Mouse (Mus musculus) left cerebral cortex, postnatal 10 days (tissue): ENCODE data around the gene Slc4a10. TPM values are rescaled to one million over a fixed set of nuclear protein-coding genes. Genes with fewer than 3 reads are reported as not detected.

Source experiments
- DNase-seq, 2 experiments: peaks; one replicate each; pipeline ENCODE4 v3.0.0; 2021 to 2022; ENCODE audit warnings: low spot score in 2 of 2, mixed read lengths in 1 of 2; ENCODE audit errors: extremely low spot score in 1 of 2
- intact Hi-C: fragments of 180-260 bp; cut with DNase I; formaldehyde crosslinking; loops from one replicate; pipeline ENCODE4 v1.15.1; 2025
- total RNA-seq, 2 experiments: library from RNA; stranded (reverse); gene quantifications; 2 replicates each; pipeline ENCODE4 v1.2.3; 2021

Gene Slc4a10
- total RNA-seq, 2 experiments from 2014 or later = 142 to 153 TPM

- DNase-seq = no peak
Observed at GRCm38 (mm10) chr2:62244167-62244566, 197.9 kb downstream of the Slc4a10 start.

DNA sequence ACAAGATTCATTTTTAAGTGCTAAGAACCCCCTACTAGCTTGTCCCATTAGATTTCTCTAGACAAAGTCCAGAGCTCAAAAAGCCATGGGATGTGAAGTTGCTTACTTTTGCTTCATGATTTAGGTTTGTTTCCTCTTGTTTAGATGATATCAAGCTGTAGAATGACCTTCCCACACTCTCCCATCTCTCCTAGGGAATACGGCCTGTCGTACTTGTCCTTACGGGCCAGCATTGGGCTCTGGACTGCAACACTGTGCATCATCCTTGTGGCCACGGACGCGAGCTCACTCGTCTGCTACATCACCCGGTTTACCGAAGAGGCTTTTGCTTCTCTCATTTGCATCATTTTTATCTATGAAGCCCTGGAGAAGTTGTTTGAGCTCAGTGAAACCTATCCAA, 222.2 kb downstream of the Slc4a10 start:
- intact Hi-C loops = no loop called here
- DNase-seq = no peak

More at GRCm38 (mm10) chr2:62244167-62244566, 197.9 kb downstream of the Slc4a10 start:
- intact Hi-C loops = no loop called here

- intact Hi-C loops = no loop called here
- no peak for DNase-seq
Observed at GRCm38 (mm10) chr2:62271840-62272239, 225.6 kb downstream of the Slc4a10 start.

DNA sequence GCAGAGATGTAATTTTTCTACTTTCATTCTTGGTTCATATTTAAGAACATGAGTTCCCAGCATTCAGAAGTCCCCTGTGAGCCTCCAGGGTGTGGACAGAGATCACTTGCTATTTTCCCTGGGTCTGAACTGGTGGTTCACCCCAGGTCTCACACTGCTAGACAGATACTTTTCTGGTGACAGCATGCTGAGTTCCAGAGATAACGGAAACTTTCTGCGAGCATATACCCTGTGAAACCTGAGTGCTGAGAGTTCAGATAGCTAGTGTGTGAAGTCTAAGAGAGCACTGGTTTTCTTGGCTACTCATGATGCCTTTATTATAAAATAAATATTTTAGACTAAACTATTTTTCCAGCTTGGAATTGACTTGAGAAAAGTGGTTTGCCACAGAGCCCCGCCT, 232.5 kb downstream of the Slc4a10 start:
- no peak for DNase-seq
- intact Hi-C loops = no loop called here

DNA sequence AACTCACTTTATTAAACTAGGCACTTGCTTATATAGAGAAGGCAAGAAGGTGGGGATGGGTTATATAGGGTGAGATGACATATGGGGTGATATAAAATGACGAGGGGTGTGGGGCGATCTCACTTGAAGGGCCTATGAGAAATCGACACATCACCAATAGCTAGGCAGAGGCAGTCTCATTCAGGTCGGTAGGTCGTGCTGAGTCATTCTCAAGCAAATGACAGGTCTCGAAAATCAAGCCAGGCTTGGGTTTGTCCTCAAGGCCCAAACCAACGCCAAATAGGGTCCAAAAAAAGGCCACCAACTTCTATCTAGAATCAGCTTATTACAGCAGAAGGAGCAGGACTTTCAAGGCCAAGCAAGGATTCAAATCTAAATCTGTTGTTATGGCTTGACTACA, 233.5 kb downstream of the Slc4a10 start:
- intact Hi-C loops = loop anchor here (10.0 kb wide), 2 partner anchors 465 to 625 kb away; no protein-coding TSS in a partner anchor
- DNase-seq = no peak

- intact Hi-C loops = loop anchor here (10.0 kb wide), 2 partner anchors 470 to 630 kb away; no protein-coding TSS in a partner anchor
Observed at GRCm38 (mm10) chr2:62285026-62285425, 238.8 kb downstream of the Slc4a10 start.

DNA sequence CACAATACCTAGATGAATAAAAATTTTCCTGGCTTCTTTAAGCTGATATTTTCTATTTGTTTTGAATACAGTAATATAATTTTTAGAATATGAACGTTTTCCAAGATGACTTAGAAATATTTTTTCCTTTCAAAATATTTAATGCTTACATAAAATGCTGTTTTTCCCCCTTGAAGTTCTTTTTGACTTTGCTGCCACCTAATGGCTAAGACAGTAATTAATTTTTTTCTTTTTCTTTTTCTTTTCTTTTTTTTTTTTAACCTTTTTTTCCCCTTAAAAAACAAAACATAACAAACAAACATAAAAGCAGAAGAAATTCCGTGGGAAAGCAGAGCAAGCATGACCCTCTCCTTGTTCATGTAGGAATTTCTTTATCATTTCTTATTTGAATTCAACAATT, 239.6 kb downstream of the Slc4a10 start:
- DNase-seq = no peak
- intact Hi-C loops = loop anchor here (2.0 to 10.0 kb wide), 3 partner anchors 299 to 631 kb away; no protein-coding TSS in a partner anchor

More at GRCm38 (mm10) chr2:62285026-62285425, 238.8 kb downstream of the Slc4a10 start:
- DNase-seq = no peak

DNA sequence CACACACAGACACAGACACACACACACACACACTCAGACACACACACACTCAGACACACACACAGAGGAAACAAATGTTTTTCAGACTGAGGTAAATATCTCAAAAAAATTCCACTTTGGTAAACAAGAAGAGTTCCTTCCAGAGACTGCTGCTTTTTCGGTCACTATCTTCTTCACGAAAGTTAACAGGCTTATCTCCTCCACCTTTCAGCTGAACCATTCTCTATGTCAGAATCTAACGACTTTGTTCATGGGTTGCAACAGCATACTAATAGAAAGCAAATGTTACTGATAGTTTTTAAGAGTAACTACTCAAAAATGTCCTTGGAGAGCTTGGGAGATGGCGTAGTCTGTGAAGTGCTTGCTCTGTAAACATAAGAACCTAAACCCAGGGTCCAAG, 241.3 kb downstream of the Slc4a10 start:
- intact Hi-C loops = loop anchor here (2.0 to 10.0 kb wide), 3 partner anchors 301 to 633 kb away; no protein-coding TSS in a partner anchor
- no peak for DNase-seq

- intact Hi-C loops = no loop called here
- DNase-seq = no peak
Observed at GRCm38 (mm10) chr2:62293846-62294245, 247.6 kb downstream of the Slc4a10 start.

DNA sequence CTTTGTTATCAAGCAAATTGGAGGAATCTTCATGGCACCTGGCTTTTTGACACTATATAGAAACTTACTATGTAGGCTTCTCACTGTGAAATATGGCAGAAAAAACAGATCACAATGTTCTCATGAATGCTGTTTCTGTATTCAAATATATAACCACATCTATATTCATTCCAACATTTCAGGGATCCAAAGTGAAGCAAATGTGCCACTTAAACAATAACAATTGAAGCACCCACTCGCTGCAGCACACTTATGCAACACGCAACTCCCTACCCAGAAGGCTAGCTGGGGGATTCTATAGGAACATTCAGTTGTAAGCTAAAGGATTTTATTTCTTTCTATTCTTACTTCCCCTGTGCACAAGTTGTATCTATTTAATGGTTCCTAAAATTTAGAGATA, 255.5 kb downstream of the Slc4a10 start:
- intact Hi-C loops = no loop called here
- DNase-seq = no peak

GRCm38 (mm10) chr2:62306978-62307377, 260.7 kb downstream of the Slc4a10 start:
- intact Hi-C loops = no loop called here

GRCm38 (mm10) chr2:62307477-62307876, 261.2 kb downstream of the Slc4a10 start:
- intact Hi-C loops = no loop called here
- DNase-seq = no peak

More at GRCm38 (mm10) chr2:62306978-62307377, 260.7 kb downstream of the Slc4a10 start:
- no peak for DNase-seq

GRCm38 (mm10) chr2:62316930-62317329, 270.7 kb downstream of the Slc4a10 start:
- DNase-seq = no peak
- intact Hi-C loops = no loop called here

GRCm38 (mm10) chr2:62319489-62319888, 273.2 kb downstream of the Slc4a10 start:
- no peak for DNase-seq
- intact Hi-C loops = no loop called here

DNA sequence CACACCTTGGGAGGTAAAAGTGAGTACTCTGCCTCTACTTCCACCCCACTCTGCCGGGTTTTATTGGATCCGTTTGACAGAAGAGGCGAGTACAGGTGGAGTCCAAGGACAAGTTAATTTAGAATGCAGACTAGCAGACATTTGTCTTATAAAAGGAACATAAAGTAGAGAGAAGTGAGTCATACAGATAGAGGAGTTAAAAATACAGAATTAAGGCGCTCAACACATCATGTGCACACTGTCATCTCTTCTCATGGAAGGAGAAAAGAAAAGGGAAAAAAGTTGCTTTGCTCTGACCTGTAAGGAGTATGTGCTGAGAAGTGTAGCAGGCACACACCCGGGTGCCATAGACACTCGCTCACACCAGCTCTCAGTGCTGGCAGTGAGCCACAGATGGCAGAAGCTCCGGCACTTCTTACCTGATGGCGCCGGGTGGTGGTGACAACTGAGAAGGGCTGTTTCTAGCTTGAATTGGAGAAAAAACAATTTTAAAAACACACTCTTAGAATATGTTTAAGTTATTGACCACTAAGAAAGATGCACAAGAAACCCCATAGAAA, 276.9 kb downstream of the Slc4a10 start:
- DNase-seq = peak in 1 of 2 experiments; percentile 33
- intact Hi-C loops = no loop called here

GRCm38 (mm10) chr2:62325388-62325787, 279.1 kb downstream of the Slc4a10 start:
- intact Hi-C loops = no loop called here
- DNase-seq = no peak

- no peak for DNase-seq
- intact Hi-C loops = loop anchor here (10.0 kb wide), 1 partner anchor 517 kb away; no protein-coding TSS in a partner anchor
Observed at GRCm38 (mm10) chr2:62331913-62332312, 285.7 kb downstream of the Slc4a10 start.

DNA sequence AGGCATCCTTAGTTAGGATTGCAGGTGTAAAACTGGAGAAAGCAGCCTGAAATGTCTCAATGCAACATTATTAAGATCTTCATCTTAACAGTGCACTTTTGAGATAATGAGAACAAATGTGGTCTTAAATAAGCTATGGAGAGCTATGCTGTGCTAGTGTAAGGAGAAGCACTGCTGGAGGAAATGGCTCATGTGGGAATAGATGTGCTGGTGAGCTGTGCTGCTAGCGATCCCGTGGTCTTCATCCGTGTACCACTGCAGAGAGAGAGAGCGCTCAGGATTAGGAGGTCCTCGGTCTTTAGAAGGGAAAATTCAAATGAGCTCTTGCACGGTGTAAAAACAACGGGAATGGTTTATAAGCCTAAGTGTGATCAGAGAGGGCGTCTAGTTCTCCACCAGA, 286.2 kb downstream of the Slc4a10 start:
- no peak for DNase-seq

GRCm38 (mm10) chr2:62334397-62335243, 288.4 kb downstream of the Slc4a10 start:
- intact Hi-C loops = loop anchor here (10.0 kb wide), 1 partner anchor 520 kb away; no protein-coding TSS in a partner anchor
- DNase-seq = no peak

More for the DNA sequence above, 286.2 kb downstream of the Slc4a10 start:
- intact Hi-C loops = loop anchor here (10.0 kb wide), 1 partner anchor 518 kb away; no protein-coding TSS in a partner anchor

- intact Hi-C loops = loop anchor here (10.0 kb wide), 1 partner anchor 522 kb away; no protein-coding TSS in a partner anchor
- DNase-seq = no peak
Observed at GRCm38 (mm10) chr2:62337086-62337485, 290.8 kb downstream of the Slc4a10 start.
